Mouse (Mus musculus) liver, embryonic 14.5 days (tissue): ENCODE measurements at regions not wholly inside any gene's neighbourhood (a gene's known extent, or its start where the extent isn't known, plus 50 kb on each side); places are given as distances from the start of the nearest gene placed in this dataset.

ENCODE experiments used
- CTCF ChIP-seq: IDR thresholded peaks from 2 replicates; pipeline ENCODE4 v1.5.1; 2016; ENCODE audit warnings: antibody characterized with exemption, low read depth, control low read depth
- EP300 ChIP-seq: IDR thresholded peaks from 2 replicates; pipeline ENCODE4 v1.6.1; 2016; ENCODE audit warnings: antibody characterized with exemption, low read depth

DNA sequence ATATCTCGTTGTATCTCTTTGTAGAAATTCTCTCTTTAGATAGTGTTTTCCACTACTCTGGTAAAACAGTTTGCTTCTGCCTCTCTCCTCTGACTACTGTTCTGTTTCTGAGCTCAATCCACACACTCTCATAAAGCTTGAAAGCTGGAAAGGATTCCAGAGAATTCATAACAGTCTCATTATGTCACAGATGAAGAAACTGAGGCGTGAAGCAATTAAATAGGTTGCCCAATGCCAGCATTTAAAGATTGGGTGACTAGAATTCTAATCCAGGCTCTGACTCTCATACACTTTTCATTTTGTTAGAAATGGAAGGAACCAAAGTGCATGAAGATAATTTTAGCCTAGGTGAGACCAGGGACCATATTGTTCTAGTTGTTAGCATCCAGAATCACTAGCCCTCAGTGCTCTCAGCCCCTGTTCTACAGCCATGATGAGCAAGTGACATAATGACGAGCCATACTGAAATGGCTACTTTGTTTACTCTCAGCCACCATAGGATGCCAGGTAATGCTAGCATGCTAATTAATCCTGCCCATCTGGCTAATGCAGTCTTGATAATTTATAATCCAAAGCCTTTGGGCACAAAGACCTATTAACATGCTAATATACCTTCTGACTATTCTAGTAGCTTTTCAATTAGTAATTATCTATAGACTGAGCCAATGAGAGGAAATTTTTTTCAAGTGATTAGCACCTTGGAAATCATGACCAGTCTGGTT is 341.7 kb downstream of the Sec23a start:
- no peak for TF ChIP-seq CTCF
- TF ChIP-seq EP300, result no peak
